Mouse (Mus musculus) bone marrow macrophage, adult 2 months (primary cell): ENCODE measurements around the gene 2310057N15Rik.

Experiments
- CTCF ChIP-seq: IDR thresholded peaks from 2 replicates; pipeline ENCODE4 v1.5.1; 2012; ENCODE audit warnings: low read depth, mild to moderate bottlenecking, low read length, moderate library complexity
- POLR2A ChIP-seq: IDR thresholded peaks from 2 replicates; pipeline ENCODE4 v1.6.1; 2012; ENCODE audit warnings: mild to moderate bottlenecking, low read depth, low read length, borderline replicate concordance

GRCm38 (mm10) chr16:88820066-88820465 is 46.1 kb upstream of the 2310057N15Rik start, which contains the start of gene Krtap15:
- TF ChIP-seq CTCF (no peak), POLR2A (no peak)
